Mouse (Mus musculus): ENCODE data around the gene Prdm2. TPM values are rescaled to one million over a fixed set of nuclear protein-coding genes. Genes with fewer than 3 reads are reported as not detected.

The Prdm2 gene
- total RNA-seq, 1 experiment from 2014 or later: 18.0 TPM

DNA sequence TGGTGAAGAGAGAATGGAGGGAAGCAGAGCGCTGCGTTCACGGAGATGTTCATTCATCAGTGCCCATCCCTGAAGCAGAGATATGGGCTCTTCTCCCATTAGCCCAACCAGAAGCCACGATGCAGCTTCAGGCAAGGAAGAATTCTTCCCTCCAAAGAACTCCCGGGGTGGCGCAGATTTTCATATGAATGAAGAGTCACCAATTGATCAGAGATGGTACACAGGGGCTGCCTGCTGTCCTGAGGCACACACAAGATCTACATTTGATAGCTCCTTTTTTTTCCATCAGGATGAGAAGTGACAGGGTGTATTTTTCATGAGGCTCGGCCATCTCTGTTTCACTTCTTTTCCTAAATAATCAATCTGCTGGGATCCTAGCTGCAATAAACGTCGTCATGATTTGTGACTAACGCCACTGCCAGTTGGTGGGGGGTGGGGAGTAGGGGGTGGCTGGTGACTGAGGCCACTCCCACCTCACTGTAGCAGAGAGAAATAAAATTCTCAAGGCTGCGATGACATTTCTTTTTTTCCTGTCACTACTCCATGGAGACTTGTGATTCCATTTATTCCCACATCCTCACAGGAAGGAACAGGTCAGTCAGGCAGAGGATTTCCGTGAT lies 120.6 kb downstream of the Prdm2 start:
- ATAC-seq (replicated peaks in 1 of 2; ENCODE audit: insufficient read depth in 1 of 2, low FRiP score in 2 of 2, low TSS enrichment in 1 of 2, low read depth in 1 of 2, poor library complexity in 2 of 2, severe bottlenecking in 2 of 2): no peak

DNA sequence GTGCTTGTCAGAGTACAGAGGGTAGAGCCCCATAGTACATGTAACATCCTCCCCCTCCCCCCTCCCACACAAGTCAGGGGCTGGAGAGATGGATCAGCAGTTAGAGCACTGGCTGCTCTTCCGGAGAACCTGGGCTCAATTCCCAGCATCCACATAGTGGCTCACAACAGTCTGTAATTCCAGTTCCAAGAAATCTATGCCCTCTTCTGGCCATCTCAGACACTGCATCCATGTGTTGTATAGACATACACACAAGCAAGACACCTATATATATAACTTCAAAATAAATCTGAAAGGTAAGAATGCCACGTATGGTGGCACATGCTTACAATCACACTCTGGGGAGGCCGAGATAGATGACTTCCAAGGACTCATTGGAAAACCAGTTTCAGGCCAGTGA lies 122.2 kb downstream of the Prdm2 start:
- no peak for ATAC-seq (replicated peaks in 1 of 2; ENCODE audit: insufficient read depth in 1 of 2, low FRiP score in 2 of 2, low TSS enrichment in 1 of 2, low read depth in 1 of 2, poor library complexity in 2 of 2, severe bottlenecking in 2 of 2)

DNA sequence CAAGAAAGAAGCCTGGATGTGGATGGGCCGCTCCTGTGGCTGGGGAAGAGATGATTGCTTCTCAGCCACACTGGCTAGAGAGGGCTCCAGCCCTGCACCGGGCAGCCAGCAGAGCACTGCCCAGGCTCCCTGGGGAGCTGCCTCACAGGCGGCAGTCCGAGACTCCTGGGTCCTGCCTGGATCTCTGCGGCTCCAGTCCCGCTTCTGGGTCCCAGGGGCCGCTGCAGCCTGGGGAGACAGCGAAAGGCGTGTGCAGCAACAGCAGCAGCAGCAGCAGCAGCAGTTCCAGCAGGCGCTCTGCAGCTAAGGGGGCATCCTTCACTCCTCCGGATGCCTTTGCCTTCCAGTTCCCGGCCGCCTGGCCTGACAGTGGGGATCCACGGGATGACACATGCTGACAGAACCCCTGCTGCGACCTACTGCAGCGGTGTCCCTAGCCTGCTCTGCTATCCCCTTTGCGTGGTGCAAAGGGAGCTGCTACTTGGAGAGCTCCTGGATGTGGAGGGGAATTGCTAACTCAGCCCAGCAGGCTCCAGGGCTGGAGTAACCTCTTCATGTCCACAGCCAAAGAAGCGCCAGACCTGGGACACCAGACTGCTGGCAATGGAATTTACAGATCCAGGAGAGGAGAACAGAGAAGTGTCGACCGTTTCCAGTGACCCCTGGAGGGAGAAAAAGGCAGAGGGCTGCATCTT lies 138.6 kb downstream of the Prdm2 start:
- peak in 1 of 2 experiments; percentile 14; a peak in 1 of 4 replicates for ATAC-seq (replicated peaks in 1 of 2; ENCODE audit: insufficient read depth in 1 of 2, low FRiP score in 2 of 2, low TSS enrichment in 1 of 2, low read depth in 1 of 2, poor library complexity in 2 of 2, severe bottlenecking in 2 of 2)

DNA sequence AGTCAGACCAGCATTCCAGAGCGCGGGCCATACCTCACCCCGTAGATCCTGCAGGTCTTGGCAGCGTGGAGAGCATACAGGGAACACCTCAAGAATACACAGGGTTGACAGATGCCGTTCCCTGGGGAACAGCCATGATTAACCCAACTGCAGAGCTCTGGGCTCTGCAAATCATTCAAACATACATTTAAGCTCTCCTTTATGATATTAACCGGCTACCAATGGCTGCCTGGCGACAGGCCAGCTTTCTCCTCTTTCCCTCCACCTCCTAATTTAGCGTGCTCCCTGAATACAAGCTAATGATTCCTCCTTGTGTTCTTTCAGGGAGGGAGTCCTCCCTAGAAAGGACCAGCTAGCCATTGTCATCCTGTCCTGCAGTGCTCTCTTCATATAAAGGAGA lies 141.0 kb downstream of the Prdm2 start:
- ATAC-seq (replicated peaks in 1 of 2; ENCODE audit: insufficient read depth in 1 of 2, low FRiP score in 2 of 2, low TSS enrichment in 1 of 2, low read depth in 1 of 2, poor library complexity in 2 of 2, severe bottlenecking in 2 of 2): no peak

DNA sequence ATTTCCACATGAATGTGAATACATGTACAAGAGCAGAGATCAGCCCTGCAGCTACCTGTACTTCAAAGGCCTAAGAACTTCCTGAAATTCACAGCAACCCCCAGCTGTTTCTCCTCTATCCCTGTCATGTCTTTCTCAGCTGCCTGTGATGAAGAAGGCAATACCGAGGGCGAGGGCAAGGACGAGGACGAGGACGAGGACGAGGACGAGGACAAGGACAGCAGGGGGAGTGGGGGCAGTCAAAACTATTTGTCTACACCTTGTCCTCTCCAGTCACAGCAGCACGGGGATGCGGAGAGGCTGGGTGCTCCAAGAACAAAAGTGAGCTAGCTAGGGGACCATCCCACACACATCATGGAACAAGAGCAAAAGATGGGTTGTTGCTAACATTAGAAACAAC lies 145.8 kb downstream of the Prdm2 start:
- no peak for ATAC-seq (replicated peaks in 1 of 2; ENCODE audit: insufficient read depth in 1 of 2, low FRiP score in 2 of 2, low TSS enrichment in 1 of 2, low read depth in 1 of 2, poor library complexity in 2 of 2, severe bottlenecking in 2 of 2)

DNA sequence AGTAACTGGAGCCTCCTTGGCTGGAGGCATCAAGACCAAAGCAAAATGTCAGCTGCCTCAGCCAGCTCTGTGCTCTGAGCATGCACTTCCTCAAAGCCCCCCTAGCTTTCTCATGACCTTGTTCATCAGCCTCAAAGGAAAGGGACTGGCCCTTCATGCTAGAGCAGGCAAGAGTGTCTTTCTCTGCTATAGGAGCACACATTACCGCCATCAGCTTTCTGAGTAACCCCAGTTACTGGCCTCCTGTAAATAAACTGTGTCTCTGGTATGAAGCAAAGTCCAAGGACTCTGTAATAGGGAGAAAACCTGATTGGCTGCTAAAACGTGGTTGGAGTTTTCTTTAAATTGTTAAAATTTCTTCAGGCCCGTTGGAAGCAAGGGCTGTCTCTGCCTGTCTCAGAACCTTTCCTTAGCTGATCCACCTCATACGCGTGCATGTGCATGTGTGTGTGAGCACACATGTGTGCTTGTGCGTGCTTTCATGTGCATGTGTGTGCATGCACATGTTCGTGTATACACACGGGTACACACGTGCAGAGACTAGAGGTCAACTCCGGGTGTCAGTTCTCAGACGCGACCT lies 153.9 kb downstream of the Prdm2 start:
- ATAC-seq (replicated peaks in 1 of 2; ENCODE audit: insufficient read depth in 1 of 2, low FRiP score in 2 of 2, low TSS enrichment in 1 of 2, low read depth in 1 of 2, poor library complexity in 2 of 2, severe bottlenecking in 2 of 2): no peak

Other genes starting within 250 kb of the Prdm2 start
- gene Pdpn, start 86.6 kb upstream of the Prdm2 start, total RNA-seq (2017): not detected in 2 replicates
- not detected in 2 replicates for gene Lrrc38, start 136.8 kb upstream of the Prdm2 start, total RNA-seq (2017)
- gene Pramel1, start 181.4 kb upstream of the Prdm2 start, total RNA-seq (2017): not detected in 2 replicates
- gene Pramef8, start 199.4 kb upstream of the Prdm2 start, total RNA-seq (2017): 12.6 and 14.8 TPM in 2 replicates
- not detected in 2 replicates for gene Oog4, start 237.3 kb upstream of the Prdm2 start, total RNA-seq (2017)

Measured in hematopoietic stem cell, adult 5-6 weeks (primary cell).